Comparison of ENCODE assay signal across 13 mouse cellular contexts in the genomic region with DNA sequence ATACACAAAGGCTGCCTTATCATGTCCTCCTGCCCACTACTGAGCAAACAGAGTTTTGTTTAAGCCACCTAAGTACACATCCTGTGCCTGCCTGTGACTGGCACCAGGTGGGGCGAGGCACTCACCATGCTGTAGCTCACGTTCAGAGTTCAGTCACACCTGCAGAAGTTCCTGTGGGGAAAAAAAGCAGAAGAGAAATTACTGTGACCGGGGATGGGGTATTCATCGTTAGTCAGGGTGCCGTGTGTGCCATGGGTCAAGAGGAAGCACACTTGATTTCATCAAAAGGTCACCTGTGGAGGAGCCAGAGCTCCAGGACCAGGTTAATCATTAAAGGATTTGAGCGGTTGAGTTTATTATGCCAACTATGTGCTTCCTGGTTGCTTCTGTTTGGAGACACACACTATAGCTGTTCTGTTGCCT. TPM values are rescaled to one million over a fixed set of nuclear protein-coding genes. Genes with fewer than 3 reads are reported as not detected.
DNase-seq lines count a peak whose midpoint lies in the region; ATAC-seq and TF ChIP-seq lines count a peak whose summit lies in the region.
"Had no signal": no experiment of that assay in that cellular context is flagged by ENCODE, and none has a peak within 500 bp of the region (broad histone marks: within the 10 kb centered on the region; RNA-seq: fewer than 3 reads in every experiment).

No protein-coding gene starts in this region.

- in situ Hi-C loops in CH12.LX (cut with MboI; ENCODE audit: low pct_ligation_motif_present, low pct_unique_long_range_greater_than_20kb, low sequenced_read_pairs): no loop called here

- dilution Hi-C loops in CH12.LX (cut with MboI; ENCODE audit: extremely low pct_ligation_motif_present, extremely low pct_unique_long_range_greater_than_20kb, low sequenced_read_pairs): no loop called here

- WGBS in liver, embryonic 13.5 days (ENCODE audit: insufficient replicate concordance): 43% methylated on average over 6 of the region's 6 CpGs
- WGBS in small intestine, adult 2 months: 15% methylated on average over 6 of the region's 6 CpGs

- no peak; a peak in 2 of 4 replicates for TF ChIP-seq CTCF in CH12.LX (conservative IDR thresholded peaks at IDR 0.05 in 1 of 2, IDR thresholded peaks at IDR 0.05 in 1 of 2; ENCODE audit: low read depth in 2 of 2, low read length in 2 of 2)
- no peak; the same call in 1 of the 2 replicates for TF ChIP-seq CTCF in small intestine, adult 2 months (IDR thresholded peaks at IDR 0.05; ENCODE audit: extremely low read depth, insufficient read length, insufficient replicate concordance, low read depth, low read length)

- peak; percentile 9 for TF ChIP-seq RAD21 in CH12.LX (IDR thresholded peaks at IDR 0.05; ENCODE audit: low read depth, low read length)

- no peaks in the 10 kb centered on the region for H3K27me3 ChIP-seq in CH12.LX (replicated peaks)
- no peaks in the 10 kb centered on the region for H3K27me3 ChIP-seq in liver, embryonic 13.5 days
- H3K27me3 ChIP-seq in small intestine, adult 2 months (ENCODE audit: control insufficient read depth, insufficient read depth, low read length): no peaks in the 10 kb centered on the region
- H3K27me3 ChIP-seq: neural tube, embryonic 13.5 days had no signal

- H3K36me3 ChIP-seq in CH12.LX (replicated peaks in 1 of 2; ENCODE audit: control insufficient read depth in 1 of 2, insufficient read depth in 1 of 2, low read length in 1 of 2): peaks cover 0 to 6% of the 10 kb centered on the region in 2 experiments
- no peaks in the 10 kb centered on the region for H3K36me3 ChIP-seq in liver, embryonic 13.5 days
- H3K36me3 ChIP-seq in small intestine, adult 2 months (ENCODE audit: control insufficient read depth, insufficient read depth, low read length): peaks cover 51% of the 10 kb centered on the region
- H3K36me3 ChIP-seq: hindbrain, embryonic 10.5 days; neural tube, embryonic 13.5 days had no signal

- no peak for TF ChIP-seq POLR2A in CH12.LX (IDR thresholded peaks at IDR 0.05; ENCODE audit: low read depth, low read length)
- TF ChIP-seq POLR2A in small intestine, adult 2 months (IDR thresholded peaks at IDR 0.05; ENCODE audit: low read depth, low read length): no peak

- no peak overlapping the region for H3K4me2 ChIP-seq in CH12.LX (ENCODE audit: insufficient read depth, low read depth, poor library complexity, severe bottlenecking)
- peak overlapping the region; percentile 1; the same call in 1 of the 2 replicates for H3K4me2 ChIP-seq in liver, embryonic 13.5 days
- H3K4me2 ChIP-seq: neural tube, embryonic 13.5 days had no signal

- H3K79me2 ChIP-seq in CH12.LX (replicated peaks; ENCODE audit: control insufficient read depth, extremely low read depth, insufficient read depth, poor library complexity, severe bottlenecking): no peaks in the 10 kb centered on the region

- no peak overlapping the region for H3K9ac ChIP-seq in CH12.LX (ENCODE audit: insufficient read depth, low read depth)
- H3K9ac ChIP-seq in liver, embryonic 13.5 days: no peak overlapping the region
- H3K9ac ChIP-seq: neural tube, embryonic 13.5 days had no signal

- peaks cover 5 to 21% of the 10 kb centered on the region in 2 experiments; a peak in 3 of 4 replicates for H3K4me1 ChIP-seq in CH12.LX (ENCODE audit: control insufficient read depth in 1 of 2, insufficient read depth in 2 of 2)
- H3K4me1 ChIP-seq in liver, embryonic 13.5 days (replicated peaks): 0 out of 2 replicates have a peak, but pooled peaks cover 3% of the 10 kb centered on the region
- peaks cover 62% of the 10 kb centered on the region for H3K4me1 ChIP-seq in small intestine, adult 2 months (ENCODE audit: control insufficient read depth, insufficient read depth, insufficient read length, low read length)
- H3K4me1 ChIP-seq: hindbrain, embryonic 10.5 days; neural tube, embryonic 13.5 days had no signal

- H3K9me3 ChIP-seq in CH12.LX (replicated peaks; ENCODE audit: low read length): no peaks in the 10 kb centered on the region
- no peaks in the 10 kb centered on the region for H3K9me3 ChIP-seq in liver, embryonic 13.5 days (replicated peaks)
- H3K9me3 ChIP-seq: hindbrain, embryonic 10.5 days; neural tube, embryonic 13.5 days had no signal

- no peak overlapping the region for H3K27ac ChIP-seq in CH12.LX (ENCODE audit: insufficient read depth, low read depth)
- peak overlapping the region; percentile 61 for H3K27ac ChIP-seq in liver, embryonic 13.5 days
- H3K27ac ChIP-seq in small intestine, adult 2 months (ENCODE audit: insufficient read depth, low read depth, low read length): peak overlapping the region; percentile 97
- H3K27ac ChIP-seq: hindbrain, embryonic 10.5 days; neural tube, embryonic 13.5 days had no signal

- ATAC-seq in liver, embryonic 13.5 days (ENCODE audit: low read depth): peak; percentile 70

- no peak overlapping the region for H3K4me3 ChIP-seq in CH12.LX (replicated peaks in 1 of 3; ENCODE audit: low read depth in 2 of 3, low read length in 2 of 3, poor library complexity in 1 of 3)
- H3K4me3 ChIP-seq in liver, embryonic 13.5 days (replicated peaks): no peak overlapping the region
- no peak overlapping the region for H3K4me3 ChIP-seq in small intestine, adult 2 months (ENCODE audit: low read depth, low read length)
- H3K4me3 ChIP-seq: hindbrain, embryonic 10.5 days; neural tube, embryonic 13.5 days had no signal

- peak; percentile 39 for DNase-seq in CH12.LX (ENCODE audit: extremely low read depth)
- DNase-seq in kidney, adult 18-20 months: peak; percentile 70
- no peak for DNase-seq in liver, embryonic 13.5 days
- no peak for DNase-seq in adrenal gland, adult 8-10 months
- DNase-seq in heart, adult 8-10 months (ENCODE audit: low spot score): no peak
- no peak for DNase-seq in ovary, postnatal 14 days (ENCODE audit: low spot score)
- DNase-seq in embryo, embryonic 10 days (ENCODE audit: low spot score): no peak
- DNase-seq: adrenal gland, postnatal 14 days; cerebellum, adult 9-10 months; gastrocnemius, postnatal 14 days had no signal

- peak; percentile 54 for TF ChIP-seq EP300 in CH12.LX (IDR thresholded peaks at IDR 0.05; ENCODE audit: low read length)

TF ChIP-seq in CH12.LX, 34 proteins besides CTCF, POLR2A, EP300 and RAD21:
- TF ChIP-seq BHLHE40 (IDR thresholded peaks at IDR 0.05; ENCODE audit: low read depth, low read length) (peak; percentile 96), TCF12 (IDR thresholded peaks at IDR 0.05; ENCODE audit: low read depth, low read length) (peak; percentile 52; the same call in 1 of the 2 replicates), ETS1 (conservative IDR thresholded peaks at IDR 0.05; ENCODE audit: low read depth, low read length) (peak; percentile 65), IRF4 (IDR thresholded peaks at IDR 0.05; ENCODE audit: low read depth, low read length) (peak; percentile 23; the same call in 1 of the 2 replicates), ZMIZ1 (IDR thresholded peaks at IDR 0.05; ENCODE audit: low read depth, low read length) (no peak)
TF ChIP-seq in CH12.LX: peak in this region for 4.

RNA-seq across cellular contexts. Expression of a gene that starts 27.7 kb away (rescaled TPM):
- total RNA-seq in CH12.LX (2012; rRNA removed) (10.7 and 10.8 TPM in 2 replicates), CH12.LX (2014; rRNA removed) (17.1 and 18.4 TPM in 2 replicates)
- 13.7 and 18.1 TPM in 2 replicates for polyA plus RNA-seq in CH12.LX (2012; ENCODE audit: insufficient read length, low read depth)
- polyA plus RNA-seq in liver, embryonic 13.5 days (2015; fragmentation: Nextera tagmentation; extraction: Ambion mirVana): 28.1 and 31.7 TPM in 2 replicates
- polyA plus RNA-seq in small intestine, adult 2 months (2012; rRNA removed): 89.9 and 634 TPM in 2 replicates
- 100 to 1,000 TPM in 1 of 4 experiments, 10 to 100 TPM in 3; 77.0 to 102 (median 86.9) TPM for total RNA-seq in adrenal gland, adult 8-10 months (2022)
- 10 to 100 TPM; 29.2 to 41.0 (median 37.3) TPM for total RNA-seq in heart, adult 8-10 months (2022)

RNA-seq across cellular contexts. Expression of a gene that starts 32.5 kb away (rescaled TPM):
- total RNA-seq in CH12.LX (2012; rRNA removed) (7.8 and 8.4 TPM in 2 replicates), CH12.LX (2014; rRNA removed) (9.5 and 10.4 TPM in 2 replicates)
- polyA plus RNA-seq in CH12.LX (2012; ENCODE audit: insufficient read length, low read depth): 8.8 and 9.9 TPM in 2 replicates
- 8.9 and 10.3 TPM in 2 replicates for polyA plus RNA-seq in liver, embryonic 13.5 days (2015; fragmentation: Nextera tagmentation; extraction: Ambion mirVana)
- 11.7 and 20.5 TPM in 2 replicates for polyA plus RNA-seq in small intestine, adult 2 months (2012; rRNA removed)
- total RNA-seq in adrenal gland, adult 8-10 months (2022): 10 to 100 TPM; 22.4 to 23.6 (median 22.7) TPM
- total RNA-seq in heart, adult 8-10 months (2022): 1 to 10 TPM; 3.6 to 5.2 (median 4.3) TPM

Comparison
In these comparisons a context has a peak if more than half of its experiments do, and no peak if none do; other contexts are left out.
1. DNase-seq: peak in CH12.LX (single experiment) and kidney, adult 18-20 months (single experiment); none in liver, embryonic 13.5 days (single experiment), adrenal gland, adult 8-10 months (single experiment), heart, adult 8-10 months (single experiment), ovary, postnatal 14 days (single experiment) and embryo, embryonic 10 days (single experiment).